Mouse (Mus musculus): ENCODE results near the gene Akap13.
A peak's percentile ranks its signal among the peaks of the same experiment; 100 is the strongest.
"Not testable (repeated sequence)": the region's sequence is repeated elsewhere in the genome, so short reads cannot be mapped to it uniquely, and the experiment has no call there.

Akap13 gene

DNA sequence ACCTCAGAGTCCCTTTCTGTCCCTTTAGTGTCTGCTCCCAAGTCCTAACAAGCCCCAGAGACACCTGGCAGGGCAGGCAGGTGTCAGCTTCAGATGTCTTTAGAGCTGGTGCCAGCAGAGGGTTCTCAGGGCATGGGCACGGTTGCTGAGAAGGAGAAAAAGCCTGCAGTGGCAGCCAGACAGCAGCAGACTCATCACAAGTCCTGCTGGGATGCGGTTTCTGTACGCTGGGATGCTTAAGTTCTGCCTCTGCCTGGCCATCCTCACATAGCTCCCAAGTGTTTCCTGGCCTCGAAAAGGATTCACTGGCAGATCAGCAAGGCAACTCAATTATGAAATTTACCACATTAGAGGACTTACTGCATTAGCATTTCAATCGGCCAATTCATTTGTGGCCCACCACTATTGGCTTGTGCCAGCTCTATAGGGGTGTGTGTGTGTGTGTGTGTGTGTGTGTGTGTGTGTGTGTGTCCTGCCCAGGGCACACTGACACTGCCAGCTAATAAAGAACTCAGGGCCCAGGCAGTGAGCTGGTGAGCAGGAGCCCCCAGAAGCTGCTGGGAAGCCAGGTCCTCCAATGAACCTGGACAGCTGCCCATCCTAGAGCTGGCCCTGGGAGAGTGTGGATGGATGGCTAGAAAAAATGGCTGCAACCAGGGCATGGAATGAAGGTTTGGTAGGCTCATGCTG is 311.9 kb downstream of the Akap13 start:
- DNase-seq (ENCODE audit: low spot score): not testable (repeated sequence)

DNA sequence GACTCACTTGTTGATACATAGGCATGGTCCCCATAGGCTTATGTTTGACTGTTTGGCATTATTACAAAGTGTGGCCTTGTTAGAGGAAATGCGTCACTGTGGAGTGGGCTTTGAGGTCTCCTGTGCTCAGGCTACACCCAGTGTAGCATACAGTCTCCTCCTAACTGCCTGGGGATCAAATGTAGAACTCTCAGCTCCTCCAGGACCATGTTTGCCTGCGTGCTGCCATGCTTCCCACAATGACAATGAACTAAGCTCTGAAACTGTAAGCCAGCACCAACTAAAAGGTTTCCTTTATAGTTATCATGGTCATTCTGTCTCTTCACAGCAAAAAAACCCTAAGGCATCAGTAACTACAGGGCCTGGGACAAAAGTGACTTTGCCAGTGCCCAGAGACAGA is 312.8 kb downstream of the Akap13 start:
- no peak for DNase-seq (ENCODE audit: low spot score)

DNA sequence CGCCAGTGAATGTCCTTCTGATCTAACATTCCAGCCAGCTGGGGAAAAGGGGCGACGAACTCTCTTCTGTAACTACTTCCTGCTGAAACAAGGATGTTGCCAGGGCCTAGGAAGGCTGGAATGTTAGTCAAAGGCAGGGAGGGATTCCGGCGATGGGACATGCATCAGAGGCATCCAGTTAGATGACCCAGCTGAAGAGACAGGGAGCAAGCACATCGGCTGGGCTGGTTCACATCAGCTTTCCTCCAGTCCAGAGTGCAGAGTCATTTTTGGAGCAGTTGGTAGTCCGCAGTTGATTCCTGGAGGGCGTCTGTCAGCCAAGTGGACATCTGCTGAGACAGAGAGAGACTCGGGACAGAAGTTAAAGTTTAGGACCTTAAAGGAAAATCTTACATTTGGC is 314.6 kb downstream of the Akap13 start:
- DNase-seq (ENCODE audit: low spot score): no peak

DNA sequence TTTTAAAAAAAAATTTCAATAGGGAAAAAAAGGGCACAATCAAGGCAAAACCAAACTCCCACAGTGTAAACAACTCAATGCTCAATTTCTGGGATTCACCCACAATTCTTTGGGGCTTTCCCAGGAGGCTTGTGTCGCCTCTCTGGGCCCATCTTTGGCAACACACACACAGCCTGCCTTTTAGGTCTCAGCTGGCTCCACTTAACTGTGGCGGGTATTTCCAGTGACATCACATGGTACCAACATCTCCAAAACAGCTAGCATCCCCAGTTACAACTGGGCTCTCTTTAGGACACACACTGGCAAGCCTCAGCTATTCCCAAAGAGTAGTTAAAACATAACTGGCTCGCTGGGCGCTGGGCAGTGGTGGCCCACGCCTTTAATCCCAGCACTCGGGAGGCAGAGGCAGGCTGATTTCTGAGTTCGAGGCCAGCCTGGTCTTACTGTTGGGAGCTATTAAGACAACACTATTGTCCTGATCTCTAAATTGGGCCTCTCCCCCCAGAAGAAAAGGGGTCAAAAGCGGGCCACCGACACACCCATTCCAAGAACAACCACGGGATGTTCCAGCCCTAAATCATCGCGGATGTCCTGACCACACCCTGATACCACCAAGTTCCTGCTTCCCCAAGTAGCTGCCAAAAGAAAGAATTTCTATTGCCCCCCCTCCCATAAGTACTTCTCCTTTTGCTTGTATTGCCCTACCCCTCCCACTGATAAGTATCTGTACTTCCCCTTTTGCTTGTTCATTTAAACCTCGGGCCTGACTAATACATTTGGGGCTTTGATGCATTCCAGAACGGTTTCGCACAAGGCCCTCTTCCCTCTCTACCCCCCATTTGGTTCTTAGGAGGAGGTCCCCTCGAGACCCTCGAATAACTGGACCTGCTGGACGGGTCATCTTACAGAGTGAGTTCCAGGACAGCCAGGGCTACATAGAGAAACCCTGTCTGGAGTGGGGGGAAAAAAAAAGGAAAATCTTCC is 319.1 kb downstream of the Akap13 start:
- DNase-seq (ENCODE audit: low spot score): not testable (repeated sequence)

DNA sequence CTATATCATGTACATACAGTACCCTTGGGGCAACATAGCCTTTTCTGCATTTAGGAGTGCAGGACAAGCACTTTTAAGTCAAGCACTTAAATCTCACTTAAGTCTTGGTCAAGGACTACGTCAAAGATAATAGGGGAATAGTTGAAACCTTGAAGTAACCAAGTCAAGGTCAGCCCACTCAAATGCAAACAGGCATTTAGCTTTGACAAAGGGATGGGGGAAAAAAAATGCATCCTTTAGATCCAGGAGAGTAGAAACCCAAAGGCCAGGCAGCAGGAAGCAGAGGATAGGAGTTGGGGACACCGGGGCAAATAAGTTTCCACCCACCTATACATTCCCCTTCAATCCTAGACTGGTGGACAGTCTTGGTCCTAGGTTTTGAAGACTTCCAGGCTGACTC is 322.7 kb downstream of the Akap13 start:
- no peak for DNase-seq (ENCODE audit: low spot score)

DNA sequence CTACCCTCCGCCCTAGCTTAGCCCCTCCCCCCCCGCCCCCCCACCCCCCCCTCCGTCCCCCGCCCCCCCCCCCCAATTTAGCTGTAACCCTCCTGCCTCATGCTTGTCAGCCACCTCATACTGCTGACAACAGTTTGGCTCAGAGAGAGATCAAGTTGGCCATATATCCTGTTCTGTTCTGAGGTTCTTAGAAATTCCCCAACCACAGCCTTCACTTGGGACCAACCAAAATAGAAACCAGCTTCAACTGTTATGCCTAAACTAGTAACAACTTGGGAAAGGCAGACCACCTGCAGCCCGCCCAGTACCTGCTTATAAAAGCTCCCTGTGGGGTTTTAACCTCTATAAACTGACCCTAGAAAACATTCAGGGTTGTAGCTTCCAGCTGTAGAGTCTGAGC is 325.5 kb downstream of the Akap13 start:
- DNase-seq (ENCODE audit: low spot score): no peak

DNA sequence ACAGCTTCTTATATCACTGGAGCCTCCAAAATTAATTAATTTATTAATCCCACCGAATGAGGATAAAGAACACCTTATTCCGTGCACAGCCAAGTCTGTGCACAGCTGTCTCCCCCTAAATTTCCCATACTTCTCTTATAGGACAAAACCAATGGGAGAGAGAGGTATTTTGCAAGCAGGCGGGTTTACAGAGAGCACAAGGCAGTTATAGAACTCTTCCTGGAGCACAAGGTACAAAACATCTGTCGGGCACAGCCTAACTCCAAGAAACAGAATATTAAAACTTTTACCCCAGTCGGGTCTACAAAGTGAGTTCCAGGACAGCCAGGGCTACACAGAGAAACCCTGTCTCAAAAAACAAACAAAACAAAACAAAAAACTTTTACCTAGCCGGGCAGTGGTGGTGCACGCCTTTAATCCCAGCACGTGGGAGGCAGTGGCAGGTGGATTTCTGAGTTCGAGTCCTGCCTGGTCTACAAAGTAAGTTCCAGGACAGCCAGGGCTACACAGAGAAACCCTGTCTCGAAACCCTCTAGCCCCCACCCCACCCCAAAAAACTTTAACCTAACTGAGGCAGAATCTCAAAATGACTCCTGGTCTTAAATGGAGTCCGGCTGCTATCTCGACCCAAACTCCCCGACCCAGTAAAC is 326.1 kb downstream of the Akap13 start:
- no peak for DNase-seq (ENCODE audit: low spot score)

DNA sequence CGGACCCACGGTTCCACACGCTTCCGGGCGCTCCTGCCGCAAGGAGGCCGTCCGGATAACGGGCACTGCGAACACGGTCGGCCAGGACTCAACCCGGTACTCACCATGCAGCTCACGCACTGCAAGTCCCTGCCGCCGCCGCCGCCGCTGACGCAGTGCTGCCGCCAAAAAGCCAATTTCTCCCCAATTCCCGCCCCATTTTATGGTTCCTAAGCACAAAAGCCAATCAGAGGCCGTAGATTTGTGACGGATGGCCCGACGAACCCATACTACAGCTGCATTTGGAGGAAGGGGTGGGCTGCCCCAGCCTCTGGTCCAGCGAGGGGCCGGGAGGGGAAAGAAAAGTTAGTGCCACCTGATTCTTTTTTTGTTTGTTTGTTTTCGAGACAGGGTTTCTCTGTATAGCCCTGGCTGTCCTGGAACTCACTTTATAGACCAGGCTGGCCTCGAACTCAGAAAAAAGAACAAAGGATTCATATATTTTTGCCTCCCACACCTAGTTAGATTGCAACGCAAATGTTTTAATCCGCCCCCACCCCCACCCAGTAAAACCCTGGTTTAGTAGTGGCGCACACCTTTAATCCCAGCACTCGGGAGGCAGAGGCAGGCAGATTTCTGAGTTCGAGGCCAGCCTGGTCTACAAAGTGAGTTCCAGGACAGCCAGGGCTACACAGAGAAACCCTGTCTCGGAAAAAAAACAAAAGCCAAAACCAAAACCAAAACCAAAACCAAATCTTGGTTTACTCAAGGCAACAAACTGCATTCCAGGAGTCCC is 326.8 kb downstream of the Akap13 start:
- DNase-seq (ENCODE audit: low spot score): peak; percentile 71

DNA sequence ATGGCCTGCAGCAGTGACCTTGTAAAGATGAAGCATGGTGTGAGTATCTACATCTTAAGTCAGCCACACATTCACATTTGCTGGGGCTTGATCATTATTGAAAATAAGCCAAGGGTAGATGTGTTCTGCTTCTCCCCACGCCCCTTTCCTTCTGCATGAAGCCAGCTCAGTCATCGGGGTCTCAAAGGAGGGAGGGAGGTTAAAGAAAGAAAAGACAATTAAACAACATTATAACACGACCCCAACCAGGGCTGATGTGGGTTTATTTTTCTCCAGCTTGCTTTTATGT is 327.3 kb downstream of the Akap13 start:
- no peak for DNase-seq (ENCODE audit: low spot score)

DNA sequence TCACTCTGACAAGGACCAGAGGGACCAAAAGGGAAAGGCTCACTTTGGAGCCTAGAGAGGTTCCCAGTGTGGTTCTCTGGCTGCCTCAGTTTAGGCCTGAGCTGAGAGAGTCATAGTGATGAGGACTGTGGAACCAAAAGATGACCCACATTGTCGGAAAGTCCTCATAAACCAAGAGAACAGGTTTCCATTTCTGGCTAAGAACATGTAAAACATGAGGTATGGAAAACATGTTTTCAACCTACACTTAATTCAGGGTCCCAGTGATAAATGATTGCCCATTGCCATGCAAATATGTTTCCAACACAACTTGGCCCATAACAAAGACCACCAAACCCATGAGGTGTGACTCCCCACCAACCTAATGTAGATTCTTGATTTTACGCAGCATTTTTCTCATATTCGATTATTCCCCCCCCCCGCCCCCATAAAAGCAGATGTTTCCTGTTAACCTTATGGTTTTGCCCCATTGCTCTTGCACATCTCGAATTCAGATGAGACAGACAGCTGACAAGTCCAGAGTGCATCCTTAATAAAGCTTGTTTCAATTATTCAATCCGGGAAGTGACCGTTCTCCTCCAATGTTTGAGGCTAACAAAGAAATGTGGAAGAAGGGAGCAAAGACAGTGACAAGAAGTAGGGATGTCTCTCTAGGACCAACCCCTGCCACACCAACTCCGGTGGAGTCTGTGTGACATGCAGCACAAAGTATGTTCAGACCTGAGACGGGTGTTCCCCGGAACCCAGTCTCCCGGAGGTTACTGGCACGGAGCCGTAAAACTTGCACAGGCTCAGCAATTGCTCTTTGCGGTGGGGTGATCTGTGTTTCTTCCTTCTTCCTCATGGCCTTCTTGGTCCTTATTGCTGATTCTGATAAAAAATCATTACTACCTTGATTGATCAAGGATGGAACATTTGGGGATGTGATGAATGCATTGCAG is 330.3 kb downstream of the Akap13 start:
- DNase-seq (ENCODE audit: low spot score): no peak

DNA sequence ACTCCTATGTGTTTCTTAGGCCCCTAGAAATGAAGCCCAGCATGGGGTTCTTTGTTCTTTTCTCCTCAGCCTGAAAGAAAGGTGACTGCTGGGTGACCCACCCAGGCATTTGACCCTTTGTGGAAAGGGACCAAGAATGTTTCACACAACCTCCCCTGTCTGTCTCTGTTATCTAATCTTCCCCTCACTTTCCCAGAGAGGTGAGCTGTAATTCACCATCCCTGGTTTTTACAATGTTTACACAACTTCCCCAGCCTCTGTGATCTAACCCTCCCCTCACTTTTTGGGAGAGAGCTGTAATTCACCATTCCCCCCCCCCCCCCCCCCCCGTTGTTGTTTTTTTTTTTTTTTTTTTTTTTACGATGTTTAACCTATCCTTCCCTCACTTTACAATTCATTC is 331.5 kb downstream of the Akap13 start:
- no peak for DNase-seq (ENCODE audit: low spot score)

DNA sequence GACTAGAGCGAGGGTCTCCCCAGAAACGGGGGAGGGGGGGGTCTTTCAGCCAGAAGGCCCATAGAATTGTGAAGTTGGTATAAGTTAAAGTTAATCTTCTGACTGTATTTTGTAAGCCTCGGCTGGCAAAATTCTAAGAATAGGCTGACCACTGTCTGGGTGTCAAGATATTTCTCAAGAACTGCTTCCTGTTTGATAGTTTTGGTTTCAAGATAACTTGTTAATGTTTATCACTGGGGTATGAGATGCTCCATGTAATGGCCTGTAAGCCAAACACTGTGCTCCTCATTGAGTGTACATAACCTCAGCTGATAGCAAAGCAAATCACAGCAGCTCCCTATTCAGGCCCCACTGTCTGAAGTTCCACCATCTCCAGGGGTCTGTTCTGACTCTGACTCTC is 332.0 kb downstream of the Akap13 start:
- DNase-seq (ENCODE audit: low spot score): no peak

DNA sequence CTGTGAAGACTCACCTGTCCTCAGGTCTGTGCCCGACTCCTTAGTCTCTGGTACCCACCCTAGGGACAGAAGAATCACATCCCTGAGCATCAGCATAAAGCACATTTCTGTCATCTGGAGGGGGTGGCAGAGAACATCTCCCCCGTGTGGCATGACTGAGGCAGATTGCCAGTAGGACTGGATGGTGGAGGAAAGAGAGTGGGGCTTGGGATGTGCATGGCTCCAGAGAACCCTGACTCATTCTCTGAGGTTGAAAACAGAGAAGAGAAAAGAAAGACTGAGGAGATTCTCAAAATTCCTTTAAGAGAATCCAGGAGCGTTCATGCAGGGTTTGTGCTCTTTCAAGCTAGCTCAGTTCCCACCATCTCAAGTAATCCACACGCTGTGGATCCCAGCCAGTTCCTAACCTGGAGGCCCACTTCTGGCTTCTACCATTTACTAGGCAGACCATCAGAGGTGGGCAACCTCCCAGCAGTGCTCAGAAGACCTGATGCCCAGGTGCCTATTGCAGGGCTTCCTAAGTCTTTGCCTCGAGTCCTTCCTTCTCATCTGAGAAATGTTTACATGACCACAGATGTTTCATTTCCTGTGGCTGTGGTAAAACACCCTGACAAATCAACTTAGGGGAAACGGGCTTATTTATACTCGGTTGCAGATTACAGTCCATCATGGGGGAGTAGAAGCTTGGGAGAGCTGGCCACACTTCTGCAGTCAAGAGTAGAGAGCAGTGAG is 332.9 kb downstream of the Akap13 start:
- not testable (repeated sequence) for DNase-seq (ENCODE audit: low spot score)

DNA sequence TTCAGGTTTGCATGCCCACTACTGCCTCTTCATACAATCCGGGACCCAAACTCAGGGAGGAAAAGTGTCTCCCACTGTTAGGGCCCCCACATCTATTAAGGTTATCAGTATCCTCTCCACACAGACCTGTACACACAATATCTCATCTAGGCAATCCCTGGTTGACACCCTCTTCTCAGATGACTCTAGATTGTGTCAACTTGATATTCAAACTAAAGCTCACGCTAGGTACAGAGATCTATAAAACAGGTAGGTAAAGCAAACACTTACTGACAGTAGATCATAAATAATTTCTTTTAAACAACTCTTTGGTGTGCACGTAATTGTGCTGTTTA is 333.4 kb downstream of the Akap13 start:
- not testable (repeated sequence) for DNase-seq (ENCODE audit: low spot score)

DNA sequence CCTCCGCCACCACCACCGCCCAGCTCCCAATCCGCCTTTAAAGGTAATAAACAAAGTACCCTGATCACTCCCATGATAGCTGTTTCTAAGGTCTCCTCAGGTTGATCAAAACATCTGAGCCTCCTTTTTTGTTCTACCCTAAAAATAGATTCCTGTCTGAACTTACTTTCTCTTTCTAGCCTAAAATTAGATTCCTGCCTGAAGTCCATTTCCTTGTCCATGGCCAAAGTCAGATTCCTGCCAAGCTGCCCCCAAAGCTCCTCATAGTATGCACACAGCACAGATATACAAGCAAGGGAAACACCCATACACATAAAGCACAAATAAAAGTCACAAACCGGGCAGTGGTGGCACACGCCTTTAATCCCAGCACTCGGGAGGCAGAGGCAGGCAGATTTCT is 334.4 kb downstream of the Akap13 start:
- no peak for DNase-seq (ENCODE audit: low spot score)

DNA sequence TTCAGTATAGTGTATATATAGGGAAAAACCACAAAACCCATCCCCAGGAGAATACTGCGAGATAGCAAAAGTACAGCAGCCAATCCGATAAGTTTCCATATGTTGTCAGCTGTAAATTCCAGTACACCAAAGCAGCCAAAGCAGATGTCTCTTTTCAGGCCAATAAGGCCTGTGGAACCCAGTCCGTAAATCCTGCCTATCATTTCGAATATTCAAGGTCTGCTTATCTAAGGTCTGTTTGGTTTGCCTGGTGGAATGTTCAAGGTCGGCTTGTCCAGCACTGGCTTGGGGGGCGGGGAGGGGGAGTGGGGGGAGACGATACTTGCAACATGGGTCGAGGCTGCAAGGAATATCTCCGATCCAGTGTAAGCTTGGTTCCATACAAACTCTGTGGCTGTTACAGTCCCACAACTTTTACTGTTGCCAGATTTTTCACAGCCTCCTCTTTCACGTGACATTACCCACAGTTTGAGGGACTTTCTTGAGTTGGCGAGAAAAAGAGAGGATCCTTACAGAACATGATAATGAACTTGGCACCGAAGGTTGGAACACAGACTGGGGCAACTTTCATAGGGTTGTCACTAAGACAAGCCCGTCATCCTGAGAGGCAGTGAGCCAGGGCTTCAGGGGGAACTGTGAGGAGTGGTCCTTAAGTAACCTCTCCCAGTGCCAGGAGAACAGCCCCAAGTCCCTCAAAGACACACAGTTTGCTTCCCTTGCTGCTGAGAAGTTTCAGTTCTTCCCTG is 335.9 kb downstream of the Akap13 start:
- not testable (repeated sequence) for DNase-seq (ENCODE audit: low spot score)

DNA sequence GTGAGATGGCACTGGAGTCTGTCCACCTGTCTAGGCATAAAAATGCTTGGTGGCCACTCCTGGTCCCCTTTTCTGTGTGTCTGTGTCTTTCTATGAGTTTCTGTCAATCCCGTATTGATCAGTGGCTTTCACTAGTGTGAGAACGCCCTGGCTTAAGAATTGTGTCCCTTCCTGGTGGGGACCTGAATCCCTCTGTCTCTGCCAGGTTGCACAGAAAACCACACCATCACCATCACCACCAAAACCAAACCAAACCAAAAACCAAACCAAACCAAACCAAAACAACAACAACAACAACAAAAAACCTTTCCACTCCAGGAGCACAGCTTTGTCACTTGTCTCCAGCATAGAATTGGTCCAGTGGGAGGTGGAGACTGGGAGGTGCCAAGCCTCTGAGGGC is 337.8 kb downstream of the Akap13 start:
- DNase-seq (ENCODE audit: low spot score): no peak

DNA sequence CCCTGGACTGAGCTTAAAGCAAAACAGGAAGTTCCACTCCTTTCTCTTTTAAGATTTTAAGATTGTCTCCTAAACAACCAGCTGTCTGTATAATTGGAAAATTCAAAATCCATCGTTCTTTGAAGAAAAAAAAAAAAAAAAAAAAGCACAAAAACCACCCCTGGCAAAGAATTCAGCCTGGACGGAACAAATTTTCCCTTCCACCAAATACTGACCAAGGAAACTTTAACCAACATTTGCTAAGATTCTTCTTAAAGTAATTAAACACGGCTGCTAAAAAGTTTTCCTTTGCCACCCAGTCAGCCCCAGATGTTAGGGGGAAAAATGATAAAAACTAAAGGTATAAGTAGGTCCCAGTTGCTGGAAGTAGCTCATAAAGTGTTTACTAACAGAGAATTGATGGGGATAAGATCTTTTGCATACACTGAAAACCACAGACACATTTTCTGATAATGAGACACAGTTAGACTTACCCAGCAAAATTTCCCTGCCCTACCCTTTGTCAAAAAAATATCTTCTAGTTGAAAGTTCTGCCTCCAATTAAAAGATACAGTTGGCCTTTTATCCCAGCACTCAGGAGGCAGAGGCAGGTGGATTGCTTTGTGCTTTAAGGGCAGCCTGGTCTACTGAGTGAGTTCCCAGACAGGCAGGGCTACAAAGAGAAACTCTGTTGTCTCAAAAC is 338.5 kb downstream of the Akap13 start:
- no peak for DNase-seq (ENCODE audit: low spot score)

DNA sequence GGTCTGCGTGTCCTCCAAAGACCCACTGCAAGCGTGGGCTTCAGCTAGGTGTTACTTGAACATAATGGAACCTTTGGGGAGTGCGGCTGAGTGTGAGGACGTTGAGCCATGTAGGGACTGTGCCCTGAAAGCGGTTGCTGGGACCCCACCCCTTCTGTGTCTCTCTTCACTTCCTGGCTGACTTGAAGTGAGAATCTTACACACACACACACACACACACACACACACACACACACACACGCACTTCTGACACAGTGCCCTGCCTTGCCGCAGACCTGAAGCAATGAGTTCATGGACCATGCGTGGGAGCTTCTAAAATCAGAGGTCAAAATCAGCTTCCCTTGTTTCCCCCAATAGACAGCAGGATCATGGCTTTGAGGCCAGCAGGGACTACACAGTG is 339.8 kb downstream of the Akap13 start:
- DNase-seq (ENCODE audit: low spot score): no peak

All from urinary bladder, postnatal 25 days (tissue).